Mouse (Mus musculus) gastrocnemius, adult 18-20 months (tissue): ENCODE measurements around the gene Col13a1. TPM values are rescaled to one million over a fixed set of nuclear protein-coding genes. Genes with fewer than 3 reads are reported as not detected.

Source experiments
- DNase-seq: peaks from one replicate; pipeline ENCODE4 v3.0.0; 2021; ENCODE audit warnings: low spot score
- total RNA-seq, 2 experiments: library from RNA; stranded (reverse); gene quantifications; 2 replicates each; pipeline ENCODE4 v1.2.3; 2021

Col13a1 gene
- total RNA-seq, 2 experiments from 2014 or later = 0.78 to 1.0 TPM

- no peak for DNase-seq
These were observed 10.8 kb downstream of the Col13a1 start for GRCm38 (mm10) chr10:61968003-61968553.

- DNase-seq = no peak
These were observed 11.7 kb downstream of the Col13a1 start for GRCm38 (mm10) chr10:61967207-61967606.

- DNase-seq = peak; percentile 58
These were observed 13.5 kb downstream of the Col13a1 start for GRCm38 (mm10) chr10:61965386-61965841.

GRCm38 (mm10) chr10:61956718-61957117 is 22.2 kb downstream of the Col13a1 start:
- no peak for DNase-seq

GRCm38 (mm10) chr10:61953916-61954315 is 25.0 kb downstream of the Col13a1 start:
- DNase-seq = no peak

- DNase-seq = no peak
These were observed 29.4 kb downstream of the Col13a1 start for GRCm38 (mm10) chr10:61949542-61949941.

GRCm38 (mm10) chr10:61944386-61944785 is 34.5 kb downstream of the Col13a1 start:
- no peak for DNase-seq

- DNase-seq = no peak
These were observed 35.4 kb downstream of the Col13a1 start for GRCm38 (mm10) chr10:61943480-61943879.

- DNase-seq = no peak
These were observed 36.2 kb downstream of the Col13a1 start for GRCm38 (mm10) chr10:61942719-61943118.

GRCm38 (mm10) chr10:61936211-61937121 is 42.4 kb downstream of the Col13a1 start:
- peak; percentile 56 for DNase-seq

- DNase-seq = no peak
These were observed 47.2 kb downstream of the Col13a1 start for GRCm38 (mm10) chr10:61931678-61932077.

GRCm38 (mm10) chr10:61929901-61930300 is 49.0 kb downstream of the Col13a1 start:
- no peak for DNase-seq

- no peak for DNase-seq
These were observed 49.9 kb downstream of the Col13a1 start for GRCm38 (mm10) chr10:61928725-61929651.

- no peak for DNase-seq
These were observed 53.2 kb downstream of the Col13a1 start for GRCm38 (mm10) chr10:61925691-61926090.

GRCm38 (mm10) chr10:61920655-61921365 is 58.1 kb downstream of the Col13a1 start:
- DNase-seq = no peak

GRCm38 (mm10) chr10:61919924-61920654 is 58.8 kb downstream of the Col13a1 start:
- no peak for DNase-seq

GRCm38 (mm10) chr10:61919496-61919895 is 59.4 kb downstream of the Col13a1 start:
- DNase-seq = no peak

GRCm38 (mm10) chr10:61917066-61917465 is 61.8 kb downstream of the Col13a1 start:
- DNase-seq = no peak

- peak; percentile 9 for DNase-seq
These were observed 67.1 kb downstream of the Col13a1 start for GRCm38 (mm10) chr10:61911770-61912169.

GRCm38 (mm10) chr10:61909004-61909403 is 69.9 kb downstream of the Col13a1 start:
- DNase-seq = no peak
